Mouse (Mus musculus): Measurements from ENCODE around the gene Olfr1130.
"Not testable (repeated sequence)": the region's sequence is repeated elsewhere in the genome, so short reads cannot be mapped to it uniquely, and the experiment has no call there.

The Olfr1130 gene

GRCm38 (mm10) chr2:87605912-87606311 is at the start of gene Olfr1130:
TSS of gene Olfr1130 (plus strand) at chr2:87606212.
- DNase-seq: not testable (repeated sequence)

- not testable (repeated sequence) for DNase-seq
These were observed 32.4 kb upstream of the Olfr1130 start, which contains the start of gene Olfr1129 for GRCm38 (mm10) chr2:87573602-87574001. TSS of gene Olfr1129 (plus strand) at chr2:87573902.

DNA sequence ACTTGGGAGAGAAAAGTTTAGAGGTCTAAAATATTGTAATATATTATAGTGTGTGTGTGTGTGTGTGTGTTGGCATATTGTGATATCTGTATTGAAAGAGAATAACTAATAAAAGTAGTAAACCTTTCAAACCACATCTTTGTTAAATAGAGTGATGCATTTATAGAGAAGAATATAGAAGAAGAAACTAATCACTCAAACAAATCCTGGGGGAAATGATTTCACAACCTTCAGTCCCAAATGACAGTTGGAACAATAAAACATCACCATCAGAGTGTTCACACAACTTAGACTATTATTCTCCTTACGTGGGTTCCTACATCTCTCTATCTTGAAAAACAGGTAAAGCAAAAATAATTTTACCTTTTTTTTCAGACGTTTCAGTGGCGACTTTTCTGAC is 20.8 kb downstream of the Olfr1130 start, which contains the start of gene Olfr1131:
TSS of gene Olfr1131 (plus strand) at position 301 of the 400 bp plus-strand sequence.
- no peak for DNase-seq

- no peak for DNase-seq
These were observed 31.4 kb downstream of the Olfr1130 start, which contains the start of gene Olfr1132 for GRCm38 (mm10) chr2:87637435-87637834. TSS of gene Olfr1132 (minus strand) at chr2:87637535.

- no peak for DNase-seq
These were observed 36.4 kb downstream of the Olfr1130 start for GRCm38 (mm10) chr2:87642441-87642840.

- no peak for DNase-seq
These were observed 41.3 kb downstream of the Olfr1130 start, which contains the start of gene Olfr1133 for GRCm38 (mm10) chr2:87647274-87647673. TSS of gene Olfr1133 (minus strand) at chr2:87647374.

DNA sequence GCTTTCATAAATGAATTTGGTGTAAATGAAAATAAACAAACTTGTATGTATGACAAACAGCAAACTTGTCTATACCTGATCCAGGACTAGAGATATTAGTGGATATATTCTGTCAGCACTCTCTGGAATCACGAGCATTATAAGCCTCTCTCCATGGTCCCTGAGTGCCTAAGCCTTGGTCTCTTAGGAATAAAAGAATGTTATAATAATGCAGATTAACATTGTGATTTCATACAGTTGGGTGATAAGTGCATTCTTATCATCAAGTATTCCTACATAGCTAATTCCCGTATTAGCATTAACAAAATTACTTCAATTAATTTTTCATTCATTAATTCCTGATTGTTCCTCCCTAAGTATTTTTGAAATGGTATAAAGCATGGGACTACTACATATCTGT is 52.3 kb downstream of the Olfr1130 start, which contains the start of gene Olfr1134:
TSS of gene Olfr1134 (minus strand) at position 101 of the 400 bp plus-strand sequence.
- DNase-seq: no peak

Data from lung, postnatal 36 days (tissue).